Mouse (Mus musculus) ES-Bruce4 (cell line): ENCODE data around the gene Rbm38.

Source experiments
- CTCF ChIP-seq: IDR thresholded peaks from one replicate; pipeline ENCODE4 v1.8.1; 2011; ENCODE audit warnings: low read depth, low read length
- POLR2A ChIP-seq: IDR thresholded peaks from one replicate; pipeline ENCODE4 v1.8.1; 2011; ENCODE audit warnings: low read length; ENCODE audit not compliant: insufficient read depth

DNA sequence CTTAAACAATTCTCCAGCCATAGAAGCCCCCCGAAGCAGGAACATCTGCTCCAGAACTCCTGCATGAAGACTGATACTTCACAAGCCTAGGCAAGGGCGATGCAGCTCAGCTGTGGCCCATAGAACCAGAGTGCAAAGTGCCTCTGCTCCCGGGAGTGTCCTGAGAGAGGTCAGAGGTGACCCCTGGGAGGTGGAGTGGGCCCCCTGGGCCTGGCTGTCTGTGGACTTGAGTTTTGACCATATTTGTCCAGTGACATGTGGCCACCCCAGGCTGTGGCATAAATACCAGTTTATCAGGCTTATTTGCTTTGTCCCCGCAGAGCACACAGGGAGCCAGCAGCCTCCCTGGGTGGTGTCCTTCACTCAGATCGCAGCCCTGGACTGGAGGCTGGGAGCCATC is 20.9 kb downstream of the Rbm38 start:
- TF ChIP-seq CTCF (no peak), POLR2A (no peak)
